Mouse (Mus musculus) liver (tissue): ENCODE data around the gene Unc5c.

ENCODE experiments used
- DNase-seq: peaks from one replicate; pipeline ENCODE4 v3.0.0-alpha.2; 2020; ENCODE audit warnings: mixed read lengths

Gene Unc5c

GRCm38 (mm10) chr3:141601072-141601549, 136.1 kb downstream of the Unc5c start:
- DNase-seq: no peak

GRCm38 (mm10) chr3:141616718-141617117, 151.7 kb downstream of the Unc5c start:
- no peak for DNase-seq

- no peak for DNase-seq
Measured at GRCm38 (mm10) chr3:141618675-141619074, 153.7 kb downstream of the Unc5c start.

GRCm38 (mm10) chr3:141621496-141621895, 156.5 kb downstream of the Unc5c start:
- no peak for DNase-seq

GRCm38 (mm10) chr3:141626935-141627638, 162.1 kb downstream of the Unc5c start:
- no peak for DNase-seq

GRCm38 (mm10) chr3:141627639-141627977, 162.6 kb downstream of the Unc5c start:
- no peak for DNase-seq

- no peak for DNase-seq
Measured at GRCm38 (mm10) chr3:141629431-141629830, 164.4 kb downstream of the Unc5c start.

GRCm38 (mm10) chr3:141637900-141638299, 172.9 kb downstream of the Unc5c start:
- no peak for DNase-seq

- DNase-seq: no peak
Measured at GRCm38 (mm10) chr3:141644264-141644663, 179.2 kb downstream of the Unc5c start.

GRCm38 (mm10) chr3:141646588-141646987, 181.6 kb downstream of the Unc5c start:
- no peak for DNase-seq

GRCm38 (mm10) chr3:141650658-141651057, 185.6 kb downstream of the Unc5c start:
- DNase-seq: no peak

GRCm38 (mm10) chr3:141653915-141654314, 188.9 kb downstream of the Unc5c start:
- DNase-seq: no peak

GRCm38 (mm10) chr3:141659041-141659789, 194.2 kb downstream of the Unc5c start:
- DNase-seq: no peak

GRCm38 (mm10) chr3:141660065-141661062, 195.3 kb downstream of the Unc5c start:
- DNase-seq: no peak

GRCm38 (mm10) chr3:141689113-141689512, 224.1 kb downstream of the Unc5c start:
- no peak for DNase-seq

GRCm38 (mm10) chr3:141690676-141691075, 225.7 kb downstream of the Unc5c start:
- DNase-seq: no peak

- no peak for DNase-seq
Measured at GRCm38 (mm10) chr3:141691418-141691817, 226.4 kb downstream of the Unc5c start.

- no peak for DNase-seq
Measured at GRCm38 (mm10) chr3:141691846-141692245, 226.8 kb downstream of the Unc5c start.

- DNase-seq: no peak
Measured at GRCm38 (mm10) chr3:141699177-141699576, 234.2 kb downstream of the Unc5c start.

- no peak for DNase-seq
Measured at GRCm38 (mm10) chr3:141701381-141701909, 236.4 kb downstream of the Unc5c start.

GRCm38 (mm10) chr3:141711601-141712000, 246.6 kb downstream of the Unc5c start:
- no peak for DNase-seq

- DNase-seq: no peak
Measured at GRCm38 (mm10) chr3:141716371-141716770, 251.4 kb downstream of the Unc5c start.

- DNase-seq: no peak
Measured at GRCm38 (mm10) chr3:141719050-141719449, 254.0 kb downstream of the Unc5c start.
